Mouse (Mus musculus) limb, embryonic 12.5 days (tissue): ENCODE data around the gene Tango2. TPM values are rescaled to one million over a fixed set of nuclear protein-coding genes. Genes with fewer than 3 reads are reported as not detected.
A peak's percentile ranks its signal among the peaks of the same experiment; 100 is the strongest.

ENCODE experiments used
- microRNA counts: library from miRNA; unstranded; fragments of <30 nt; microRNA quantifications from one replicate; lab custom pipeline; 2017
- microRNA-seq: library from miRNA; unstranded; fragments of <30 nt; microRNA quantifications from one replicate; pipeline ENCODE4, GENCODE M21; 2017
- polyA plus RNA-seq: library from polyadenylated mRNA; unstranded; fragments of >200 nt; fragmentation: Nextera tagmentation; extraction: Ambion mirVana; gene quantifications from 2 replicates; pipeline ENCODE4 v1.2.1, GENCODE M21; 2016

The Tango2 gene
- polyA plus RNA-seq, 1 experiment from 2014 or later = 21.8 TPM

MicroRNA genes within 50 kb of the gene (microRNA counts, 519-probe panel; counts per million panel counts)
- not detected for microRNA mmu-miR-1306 (lab: Ali Mortazavi, UCI)
- microRNA mmu-miR-185 (lab: Ali Mortazavi, UCI) = 3,698 counts per million, percentile 21 among the panel's probes with 10 or more counts

Small RNA genes lying within 50 kb of the gene (microRNA-seq; reads per million reads assigned to microRNA genes)
- gene Gm24572 (4.4 reads per million, percentile 14 among the genes with 10 or more reads in this experiment), gene Gm26219 (not detected), gene Mir1306 (304 reads per million, percentile 64 among the genes with 10 or more reads in this experiment), gene Mir185 (168 reads per million, percentile 59 among the genes with 10 or more reads in this experiment)

Other genes starting within 250 kb of the Tango2 start
- gene Rtn4r, start 220.5 kb downstream of the Tango2 start, polyA plus RNA-seq = 8.3 and 9.9 TPM in 2 replicates
- gene Ccdc188, start 130.2 kb downstream of the Tango2 start, polyA plus RNA-seq = not detected in 2 replicates
- 18.5 and 20.0 TPM in 2 replicates for gene Zdhhc8, start 113.0 kb downstream of the Tango2 start, polyA plus RNA-seq
- gene Trmt2a, start 99.4 kb downstream of the Tango2 start, polyA plus RNA-seq = 119 and 122 TPM in 2 replicates
- 943 and 976 TPM in 2 replicates for gene Ranbp1, start 99.4 kb downstream of the Tango2 start, polyA plus RNA-seq
- 3.3 and 7.5 TPM in 2 replicates for gene Gm49776, start 89.8 kb downstream of the Tango2 start, polyA plus RNA-seq
- gene Dgcr8, start 58.9 kb downstream of the Tango2 start, polyA plus RNA-seq = 41.7 and 42.9 TPM in 2 replicates
- gene Arvcf, start 79 bp upstream of the Tango2 start, polyA plus RNA-seq = 46.3 and 50.6 TPM in 2 replicates
- gene Txnrd2, start 78.3 kb upstream of the Tango2 start, polyA plus RNA-seq = 23.1 and 26.1 TPM in 2 replicates
- gene Comt, start 78.7 kb upstream of the Tango2 start, polyA plus RNA-seq = 66.5 and 71.0 TPM in 2 replicates
- 18.4 and 19.4 TPM in 2 replicates for gene Gnb1l, start 150.6 kb upstream of the Tango2 start, polyA plus RNA-seq
- gene Rtl10, start 150.8 kb upstream of the Tango2 start, polyA plus RNA-seq = 4.2 and 5.1 TPM in 2 replicates
- gene Tbx1, start 242.6 kb upstream of the Tango2 start, polyA plus RNA-seq = 9.4 and 11.2 TPM in 2 replicates